Mouse (Mus musculus) CD4-positive, CD25-positive, alpha-beta regulatory T cell, adult 9 weeks (primary cell): ENCODE data around the gene Pappa2. TPM values are rescaled to one million over a fixed set of nuclear protein-coding genes. Genes with fewer than 3 reads are reported as not detected.

Source experiments
- polyA plus RNA-seq: library from polyadenylated mRNA; unstranded; fragments of 100-300 nt; shearing (Covaris generic); gene quantifications from one replicate; pipeline ENCODE4 v1.2.1, GENCODE M21; 2017

The Pappa2 gene
- polyA plus RNA-seq, result not detected

DNA sequence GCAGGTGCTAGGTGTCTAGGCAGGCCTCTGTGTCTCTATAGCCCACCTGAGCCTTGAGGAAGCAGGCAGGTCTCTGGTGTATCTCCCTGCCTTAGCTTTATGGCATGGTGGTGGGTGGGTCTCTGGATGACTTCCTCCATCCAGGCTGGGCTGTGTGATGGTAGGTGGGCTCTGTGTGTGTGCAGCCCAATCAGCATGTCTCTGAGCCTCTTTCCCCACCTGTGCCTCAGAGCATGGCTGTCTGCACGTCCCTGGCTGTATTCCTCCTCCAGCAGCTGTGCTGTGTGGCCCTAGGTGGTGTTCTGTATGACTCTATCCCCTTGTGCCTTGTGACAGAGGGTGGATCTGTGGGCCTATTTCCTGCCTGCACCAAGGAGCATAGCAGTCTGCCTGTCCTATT is at the start of gene Pappa2:
Gene Pappa2, minus strand, starts transcription at position 101 of the 400 bp plus-strand sequence.

